Mouse (Mus musculus): ENCODE results near the gene Carm1. TPM values are rescaled to one million over a fixed set of nuclear protein-coding genes. Genes with fewer than 3 reads are reported as not detected.

The Carm1 gene
- polyA plus RNA-seq, 1 experiment from 2014 or later: 39.7 TPM

DNA sequence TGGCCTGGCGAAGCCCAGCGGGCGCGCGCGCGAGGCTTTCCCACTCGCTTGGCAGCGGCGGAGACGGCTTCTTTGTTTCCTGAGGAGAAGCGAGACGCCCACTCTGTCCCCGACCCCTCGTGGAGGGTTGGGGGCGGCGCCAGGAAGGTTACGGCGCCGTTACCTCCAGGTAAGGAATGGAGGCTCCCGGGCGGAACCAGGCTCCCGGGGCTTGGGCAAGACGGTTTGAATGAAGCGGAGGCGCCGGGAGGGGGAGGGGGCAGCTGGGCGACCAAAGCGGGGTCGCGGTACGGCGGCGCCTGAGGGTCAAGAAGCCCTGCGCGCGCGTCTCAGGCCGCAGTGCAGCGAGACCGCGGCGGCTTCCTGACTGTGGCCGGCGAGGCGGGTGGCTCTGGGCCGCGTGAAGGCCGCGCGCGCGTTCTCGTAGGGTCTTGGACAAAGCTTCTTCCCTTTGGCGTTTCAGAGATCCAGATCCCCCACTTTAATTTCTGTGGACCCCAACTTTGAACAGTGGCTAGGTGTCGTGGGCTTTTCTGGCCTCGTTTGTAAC is 69.6 kb downstream of the Carm1 start:
- Histone ChIP-seq H3K9ac (replicated peaks; ENCODE audit: low read depth, low read length) (peak overlapping the region; percentile 45), H3K36me3 (ENCODE audit: control insufficient read depth, insufficient read depth, low read length) (no peaks in the 10 kb centered on the region), H3K9me3 (ENCODE audit: control insufficient read depth, low read depth, low read length) (no peaks in the 10 kb centered on the region), H3K4me1 (ENCODE audit: control insufficient read depth, insufficient read depth, low read length) (peaks cover 6% of the 10 kb centered on the region; the same call in 1 of the 2 replicates), H3K27me3 (ENCODE audit: control insufficient read depth, insufficient read depth, low read length) (no peaks in the 10 kb centered on the region), H3K27ac (ENCODE audit: low read length) (peak overlapping the region; percentile 95), H3K4me3 (ENCODE audit: low read depth, low read length) (peak overlapping the region; percentile 65), H3K4me2 (replicated peaks; ENCODE audit: low read depth, low read length) (peak overlapping the region; percentile 50; the same call in 1 of the 2 replicates)
- WGBS: under 1% methylated on average over 55 of the region's 57 CpGs
- peak; percentile 59; the same call in 1 of the 2 replicates for ATAC-seq (ENCODE audit: insufficient number of reproducible peaks, insufficient read depth, low FRiP score, low read depth)

DNA sequence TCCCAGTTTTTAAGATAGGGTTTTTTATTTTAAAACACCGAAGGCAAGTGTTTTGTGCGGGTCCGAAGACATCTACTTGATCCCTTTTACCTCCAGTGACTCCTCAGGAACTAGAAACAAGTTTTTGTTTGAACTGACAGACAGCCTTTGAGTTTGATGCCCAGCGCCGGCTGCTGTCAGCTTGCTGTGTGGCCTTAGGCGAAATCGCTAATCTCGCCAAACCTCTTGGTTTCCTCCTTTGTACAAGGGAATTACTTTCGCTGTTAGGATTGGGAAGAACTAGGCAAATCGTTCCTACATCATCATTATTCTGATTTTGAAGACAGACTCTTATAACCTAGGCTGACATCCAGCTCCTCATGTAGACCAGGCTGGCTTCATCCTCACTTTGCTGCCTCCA is 70.4 kb downstream of the Carm1 start:
- Histone ChIP-seq H3K27ac (ENCODE audit: low read length) (peak overlapping the region; percentile 95; the same call in 1 of the 2 replicates), H3K36me3 (ENCODE audit: control insufficient read depth, insufficient read depth, low read length) (no peaks in the 10 kb centered on the region), H3K4me2 (replicated peaks; ENCODE audit: low read depth, low read length) (peak overlapping the region; percentile 50), H3K4me1 (ENCODE audit: control insufficient read depth, insufficient read depth, low read length) (peaks cover 6% of the 10 kb centered on the region; the same call in 1 of the 2 replicates), H3K9me3 (ENCODE audit: control insufficient read depth, low read depth, low read length) (no peaks in the 10 kb centered on the region), H3K4me3 (ENCODE audit: low read depth, low read length) (peak overlapping the region; percentile 65), H3K9ac (replicated peaks; ENCODE audit: low read depth, low read length) (peak overlapping the region; percentile 45), H3K27me3 (ENCODE audit: control insufficient read depth, insufficient read depth, low read length) (no peaks in the 10 kb centered on the region)
- no peak for ATAC-seq (ENCODE audit: insufficient number of reproducible peaks, insufficient read depth, low FRiP score, low read depth)
- 6% methylated on average over 10 of the region's 10 CpGs for WGBS

DNA sequence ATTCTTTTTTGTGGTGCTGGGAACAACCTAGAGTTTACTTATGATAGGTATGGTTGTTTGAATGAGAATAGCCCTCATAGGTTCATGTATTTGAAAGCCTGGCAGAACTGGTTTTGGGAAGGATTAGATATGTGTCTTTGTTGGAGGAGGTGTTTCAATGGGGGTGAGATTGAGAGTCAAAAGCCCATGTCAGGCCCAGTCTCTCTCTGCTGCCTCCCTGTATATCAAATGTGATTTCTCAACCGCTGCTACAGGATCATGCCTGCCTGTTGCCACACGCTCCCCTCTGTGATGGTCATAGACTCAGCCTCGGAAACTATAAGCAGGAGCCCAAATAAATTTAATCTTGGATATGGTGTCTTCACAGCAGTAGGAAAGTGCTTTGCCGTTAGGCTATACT is 73.5 kb downstream of the Carm1 start:
- Histone ChIP-seq H3K9ac (replicated peaks; ENCODE audit: low read depth, low read length) (no peak overlapping the region), H3K9me3 (ENCODE audit: control insufficient read depth, low read depth, low read length) (no peaks in the 10 kb centered on the region), H3K4me3 (ENCODE audit: low read depth, low read length) (no peak overlapping the region), H3K4me2 (replicated peaks; ENCODE audit: low read depth, low read length) (no peak overlapping the region), H3K27ac (ENCODE audit: low read length) (no peak overlapping the region), H3K27me3 (ENCODE audit: control insufficient read depth, insufficient read depth, low read length) (no peaks in the 10 kb centered on the region), H3K36me3 (ENCODE audit: control insufficient read depth, insufficient read depth, low read length) (no peaks in the 10 kb centered on the region), H3K4me1 (ENCODE audit: control insufficient read depth, insufficient read depth, low read length) (peaks cover 6% of the 10 kb centered on the region; the same call in 1 of the 2 replicates)
- no peak for ATAC-seq (ENCODE audit: insufficient number of reproducible peaks, insufficient read depth, low FRiP score, low read depth)
- WGBS: 76% methylated on average over 4 of the region's 4 CpGs

DNA sequence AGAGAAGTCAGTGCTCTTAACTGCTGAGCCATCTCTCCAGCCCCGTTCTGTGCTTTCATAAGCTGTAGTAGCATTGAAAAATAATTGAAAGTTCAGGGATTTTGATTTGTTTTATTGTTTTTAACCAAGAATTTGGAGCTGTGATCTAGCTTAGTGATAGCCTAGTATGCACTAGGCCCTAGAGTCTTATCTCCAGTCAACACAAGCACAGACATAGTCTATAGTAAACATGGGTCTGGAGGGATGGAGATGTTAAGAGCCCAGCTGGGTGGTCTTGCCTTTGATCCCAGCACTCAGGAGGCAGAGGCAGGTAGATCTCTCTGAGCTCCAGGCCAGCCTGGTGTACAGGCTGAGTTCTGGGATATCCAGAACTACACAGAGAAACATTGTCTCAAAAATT is 76.0 kb downstream of the Carm1 start:
- no peak for ATAC-seq (ENCODE audit: insufficient number of reproducible peaks, insufficient read depth, low FRiP score, low read depth)
- WGBS: 97% methylated on average over 1 of the region's 1 CpGs
- H3K4me3 ChIP-seq (ENCODE audit: low read depth, low read length): no peak overlapping the region
- H3K9ac ChIP-seq (replicated peaks; ENCODE audit: low read depth, low read length): no peak overlapping the region
- H3K27ac ChIP-seq (ENCODE audit: low read length): no peak overlapping the region
- H3K9me3 ChIP-seq (ENCODE audit: control insufficient read depth, low read depth, low read length): no peaks in the 10 kb centered on the region
- H3K36me3 ChIP-seq (ENCODE audit: control insufficient read depth, insufficient read depth, low read length): no peaks in the 10 kb centered on the region
- no peak overlapping the region for H3K4me2 ChIP-seq (replicated peaks; ENCODE audit: low read depth, low read length)
- peaks cover 3% of the 10 kb centered on the region; the same call in 1 of the 2 replicates for H3K4me1 ChIP-seq (ENCODE audit: control insufficient read depth, insufficient read depth, low read length)
- no peaks in the 10 kb centered on the region for H3K27me3 ChIP-seq (ENCODE audit: control insufficient read depth, insufficient read depth, low read length)

DNA sequence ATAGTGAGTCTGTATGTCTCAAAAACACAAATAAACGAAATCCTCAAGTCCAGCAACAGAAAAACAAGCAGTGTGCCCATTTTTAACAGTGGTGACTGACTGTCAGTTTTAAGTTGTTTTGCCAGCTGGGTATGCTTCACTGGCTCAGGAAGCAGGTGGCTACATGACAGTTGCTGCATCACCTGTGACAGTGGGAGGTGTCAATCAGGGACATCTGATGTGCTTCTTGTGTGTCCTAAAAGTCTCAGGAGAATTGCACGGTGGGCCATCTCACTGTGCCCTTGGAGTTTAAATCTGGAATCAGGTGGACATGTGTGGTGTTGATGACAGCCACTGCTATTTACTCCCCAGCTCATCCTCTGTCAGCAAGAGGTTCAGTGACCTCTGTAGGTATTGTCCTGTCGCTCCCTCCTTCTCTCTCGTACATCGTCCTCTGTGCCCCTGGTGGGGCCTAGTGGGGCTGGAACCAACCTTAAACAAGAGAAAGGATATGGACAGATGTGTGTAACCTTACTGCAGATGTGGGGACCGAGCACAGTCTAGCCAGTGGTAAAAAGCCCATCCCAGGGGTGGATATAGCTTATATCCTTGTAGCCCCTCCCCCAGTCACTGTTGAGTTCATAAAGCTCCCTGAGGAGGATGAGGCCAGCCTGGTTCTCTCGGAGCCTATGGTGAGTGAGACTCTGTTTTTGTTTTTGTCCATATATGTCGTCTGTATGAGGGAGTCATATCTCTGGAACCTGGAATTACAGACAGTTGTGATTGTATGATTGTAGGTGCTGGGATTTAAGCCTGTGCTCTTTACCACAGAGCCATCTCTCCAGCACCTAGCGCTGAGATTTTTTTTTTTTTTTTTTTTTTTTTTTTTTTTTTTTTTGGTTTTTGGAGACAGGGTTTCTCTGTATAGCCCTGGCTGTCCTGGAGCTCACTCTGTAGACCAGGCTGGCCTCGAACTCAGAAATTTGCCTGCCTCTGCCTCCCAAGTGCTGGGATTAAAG is 78.9 kb downstream of the Carm1 start:
- H3K9me3 ChIP-seq (ENCODE audit: control insufficient read depth, low read depth, low read length): no peaks in the 10 kb centered on the region
- H3K27me3 ChIP-seq (ENCODE audit: control insufficient read depth, insufficient read depth, low read length): no peaks in the 10 kb centered on the region
- H3K4me1 ChIP-seq (ENCODE audit: control insufficient read depth, insufficient read depth, low read length): peaks cover under 1% of the 10 kb centered on the region; the same call in 1 of the 2 replicates
- no peak for ATAC-seq (ENCODE audit: insufficient number of reproducible peaks, insufficient read depth, low FRiP score, low read depth)
- H3K36me3 ChIP-seq (ENCODE audit: control insufficient read depth, insufficient read depth, low read length): no peaks in the 10 kb centered on the region
- no peak overlapping the region for H3K9ac ChIP-seq (replicated peaks; ENCODE audit: low read depth, low read length)
- H3K27ac ChIP-seq (ENCODE audit: low read length): no peak overlapping the region
- H3K4me2 ChIP-seq (replicated peaks; ENCODE audit: low read depth, low read length): no peak overlapping the region
- H3K4me3 ChIP-seq (ENCODE audit: low read depth, low read length): no peak overlapping the region
- 88% methylated on average over 10 of the region's 10 CpGs for WGBS

DNA sequence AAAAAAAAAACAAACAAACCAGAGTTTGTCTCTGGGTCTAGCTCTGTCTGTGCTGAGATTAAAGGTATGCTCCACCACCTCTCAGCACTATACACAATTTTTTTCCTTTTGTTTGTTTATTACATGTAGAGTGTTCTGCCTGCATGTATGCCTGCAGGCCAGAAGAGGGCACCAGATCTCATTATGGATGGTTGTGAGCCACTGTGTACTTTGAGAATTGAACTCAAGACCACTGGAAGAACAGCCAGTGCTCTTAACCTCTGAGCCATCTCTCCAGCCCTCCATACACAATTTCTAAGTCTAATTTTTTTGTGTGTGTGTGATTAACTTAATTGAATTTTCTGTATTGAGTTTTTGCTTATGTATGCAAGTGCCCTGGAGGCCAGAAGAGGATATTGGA is 79.9 kb downstream of the Carm1 start:
- H3K9ac ChIP-seq (replicated peaks; ENCODE audit: low read depth, low read length): no peak overlapping the region
- H3K27ac ChIP-seq (ENCODE audit: low read length): no peak overlapping the region
- H3K4me3 ChIP-seq (ENCODE audit: low read depth, low read length): no peak overlapping the region
- ATAC-seq (ENCODE audit: insufficient number of reproducible peaks, insufficient read depth, low FRiP score, low read depth): no peak
- H3K36me3 ChIP-seq (ENCODE audit: control insufficient read depth, insufficient read depth, low read length): no peaks in the 10 kb centered on the region; the same call in 1 of the 2 replicates
- H3K27me3 ChIP-seq (ENCODE audit: control insufficient read depth, insufficient read depth, low read length): no peaks in the 10 kb centered on the region
- no peaks in the 10 kb centered on the region for H3K9me3 ChIP-seq (ENCODE audit: control insufficient read depth, low read depth, low read length)
- no peak overlapping the region for H3K4me2 ChIP-seq (replicated peaks; ENCODE audit: low read depth, low read length)
- no peaks in the 10 kb centered on the region for H3K4me1 ChIP-seq (ENCODE audit: control insufficient read depth, insufficient read depth, low read length)

DNA sequence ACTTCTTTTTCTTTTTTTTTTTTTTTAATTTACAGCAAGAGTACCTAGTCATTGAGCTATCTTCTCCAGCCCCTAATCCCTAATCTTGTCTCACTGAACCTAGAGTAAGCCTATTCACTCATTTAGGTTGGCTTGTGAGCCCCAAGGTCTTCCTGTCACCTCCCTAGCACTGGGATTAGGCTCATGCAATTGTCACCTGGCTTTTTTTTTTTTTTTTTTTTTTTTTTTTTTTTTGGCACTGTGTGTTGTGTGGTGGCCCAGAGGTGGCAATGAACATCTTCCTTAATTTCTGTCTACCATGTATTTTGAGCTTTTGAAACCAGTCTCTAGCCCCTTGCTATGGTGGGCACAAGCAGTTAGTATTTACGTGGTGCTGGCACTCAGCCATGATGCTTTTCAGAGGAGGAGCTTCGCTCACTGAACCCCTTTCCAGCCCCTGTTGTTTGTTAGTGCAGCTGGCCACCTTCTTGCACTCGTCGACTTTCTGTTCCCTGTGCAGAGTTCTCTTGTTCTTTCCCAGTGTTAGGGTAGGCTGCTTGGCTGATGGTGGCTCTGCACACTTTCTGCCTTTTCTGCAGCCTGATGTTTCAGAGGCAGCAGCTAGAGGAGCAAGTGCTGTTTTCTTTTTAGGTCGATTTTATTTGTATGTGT is 80.6 kb downstream of the Carm1 start:
- H3K9ac ChIP-seq (replicated peaks; ENCODE audit: low read depth, low read length): no peak overlapping the region
- 76% methylated on average over 5 of the region's 5 CpGs for WGBS
- H3K27me3 ChIP-seq (ENCODE audit: control insufficient read depth, insufficient read depth, low read length): no peaks in the 10 kb centered on the region
- H3K36me3 ChIP-seq (ENCODE audit: control insufficient read depth, insufficient read depth, low read length): peaks cover 3% of the 10 kb centered on the region; the same call in 1 of the 2 replicates
- no peak overlapping the region for H3K4me3 ChIP-seq (ENCODE audit: low read depth, low read length)
- H3K9me3 ChIP-seq (ENCODE audit: control insufficient read depth, low read depth, low read length): no peaks in the 10 kb centered on the region
- H3K4me2 ChIP-seq (replicated peaks; ENCODE audit: low read depth, low read length): no peak overlapping the region
- no peaks in the 10 kb centered on the region for H3K4me1 ChIP-seq (ENCODE audit: control insufficient read depth, insufficient read depth, low read length)
- no peak for ATAC-seq (ENCODE audit: insufficient number of reproducible peaks, insufficient read depth, low FRiP score, low read depth)
- H3K27ac ChIP-seq (ENCODE audit: low read length): no peak overlapping the region

DNA sequence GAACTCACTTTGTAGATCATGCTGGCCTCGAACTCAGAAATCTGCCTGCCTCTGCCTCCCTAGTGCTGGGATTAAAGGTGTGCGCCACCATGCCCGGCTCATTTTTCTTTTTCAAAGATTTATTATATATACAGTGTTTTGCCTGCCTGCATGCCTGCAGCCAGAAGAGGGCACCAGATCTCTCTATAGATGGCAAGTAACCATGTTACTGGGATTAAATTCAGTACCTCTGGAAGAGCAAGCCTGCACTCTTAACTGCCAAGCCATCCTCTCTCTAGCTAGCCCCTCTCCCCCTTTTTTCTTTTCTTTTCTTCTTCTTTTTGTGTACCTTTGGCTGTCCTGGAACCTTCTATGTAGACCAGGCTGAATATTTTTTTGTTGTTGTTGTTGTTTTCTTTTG is 84.0 kb downstream of the Carm1 start:
- no peaks in the 10 kb centered on the region for H3K4me1 ChIP-seq (ENCODE audit: control insufficient read depth, insufficient read depth, low read length)
- peaks cover 35% of the 10 kb centered on the region for H3K36me3 ChIP-seq (ENCODE audit: control insufficient read depth, insufficient read depth, low read length)
- ATAC-seq (ENCODE audit: insufficient number of reproducible peaks, insufficient read depth, low FRiP score, low read depth): no peak
- no peak overlapping the region for H3K9ac ChIP-seq (replicated peaks; ENCODE audit: low read depth, low read length)
- no peak overlapping the region for H3K27ac ChIP-seq (ENCODE audit: low read length)
- H3K27me3 ChIP-seq (ENCODE audit: control insufficient read depth, insufficient read depth, low read length): no peaks in the 10 kb centered on the region
- no peaks in the 10 kb centered on the region for H3K9me3 ChIP-seq (ENCODE audit: control insufficient read depth, low read depth, low read length)
- H3K4me2 ChIP-seq (replicated peaks; ENCODE audit: low read depth, low read length): no peak overlapping the region
- WGBS: 73% methylated on average over 3 of the region's 3 CpGs
- H3K4me3 ChIP-seq (ENCODE audit: low read depth, low read length): no peak overlapping the region

Data from stomach, embryonic 14.5 days (tissue).